Mouse (Mus musculus) brain, adult 2 months (tissue): Measurements from ENCODE around the gene Med9.
A peak's percentile ranks its signal among the peaks of the same experiment; 100 is the strongest.
"Not testable (repeated sequence)": the region's sequence is repeated elsewhere in the genome, so short reads cannot be mapped to it uniquely, and the experiment has no call there.

ENCODE experiments used
- DNase-seq: peaks from one replicate; pipeline ENCODE4 v3.0.0; 2011; ENCODE audit warnings: low read depth, low spot score

Gene Med9

DNA sequence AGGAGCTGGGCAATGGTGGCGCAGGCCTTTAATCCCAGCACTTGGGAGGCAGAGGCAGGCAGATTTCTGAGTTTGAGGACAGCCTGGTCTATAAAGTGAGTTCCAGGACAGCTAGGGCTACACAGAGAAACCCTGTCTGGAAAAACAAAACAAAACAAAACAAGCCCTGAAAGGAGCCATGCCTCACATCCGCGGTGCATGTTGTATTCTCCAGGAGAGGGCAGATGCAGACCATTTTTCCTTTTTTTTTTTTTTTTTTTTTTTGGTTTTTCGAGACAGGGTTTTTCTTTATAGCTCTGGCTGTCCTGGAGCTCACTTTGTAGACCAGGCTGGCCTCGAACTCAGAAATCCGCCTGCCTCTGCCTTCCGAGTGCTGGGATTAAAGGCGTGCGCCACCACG lies 3.2 kb upstream of the Med9 start:
- DNase-seq, result not testable (repeated sequence)

DNA sequence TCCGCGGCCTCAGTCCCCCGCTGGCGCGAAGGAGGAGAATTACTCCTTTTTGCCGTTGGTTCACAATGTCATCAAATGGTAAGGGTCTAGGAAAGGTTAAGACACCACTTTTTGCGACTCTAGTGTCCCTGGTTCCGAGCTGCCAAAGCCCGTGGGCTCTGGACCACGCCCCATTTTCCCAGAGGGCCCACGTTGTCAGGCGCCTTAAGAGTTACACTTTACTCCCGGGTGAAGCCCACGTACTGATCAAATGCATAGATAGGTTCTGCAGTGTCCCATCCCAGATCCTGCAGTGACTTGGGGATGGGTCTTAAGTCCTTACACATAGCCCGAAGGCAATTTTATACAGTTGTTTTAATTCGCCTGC lies 378 bp downstream of the Med9 start:
- no peak for DNase-seq

DNA sequence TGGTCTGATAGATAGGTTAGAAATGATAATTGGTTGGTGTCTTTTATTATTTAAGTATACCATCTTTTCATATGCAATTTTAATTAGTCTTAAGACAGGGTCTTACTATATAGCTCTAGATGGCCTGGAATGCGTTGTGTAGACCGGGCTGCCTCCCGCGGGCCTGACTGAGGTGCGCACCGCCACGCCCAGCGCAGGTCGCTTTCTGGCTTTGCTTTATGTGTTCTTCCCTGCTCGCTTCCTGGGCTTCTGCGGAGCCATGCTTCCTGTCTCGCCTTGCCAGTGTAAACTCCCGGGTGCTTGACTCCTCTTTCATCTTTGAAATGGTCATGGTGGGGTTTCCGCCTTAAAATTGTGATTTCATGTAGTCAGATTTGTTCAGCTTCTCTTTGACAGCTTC lies 4.9 kb downstream of the Med9 start:
- no peak for DNase-seq

DNA sequence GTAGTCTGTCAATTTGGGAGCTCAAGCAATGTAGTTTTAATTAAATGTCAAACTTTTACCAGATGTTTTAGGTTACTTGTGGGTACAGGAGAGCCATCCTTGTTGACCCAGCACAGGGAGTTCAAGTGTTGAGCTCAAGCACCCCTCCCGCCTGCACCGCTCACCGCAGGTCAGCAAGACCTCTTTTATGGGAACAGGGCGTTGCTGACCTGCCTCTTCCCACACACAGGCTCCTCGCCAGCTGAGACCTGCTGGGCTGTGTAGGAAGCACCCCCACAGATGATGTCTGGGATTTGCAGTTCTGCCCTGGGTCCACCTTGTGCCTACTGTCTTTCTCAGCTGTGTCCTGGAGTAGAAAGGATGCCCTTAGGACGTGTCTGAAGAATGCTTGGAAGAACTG lies 8.7 kb downstream of the Med9 start:
- no peak for DNase-seq

DNA sequence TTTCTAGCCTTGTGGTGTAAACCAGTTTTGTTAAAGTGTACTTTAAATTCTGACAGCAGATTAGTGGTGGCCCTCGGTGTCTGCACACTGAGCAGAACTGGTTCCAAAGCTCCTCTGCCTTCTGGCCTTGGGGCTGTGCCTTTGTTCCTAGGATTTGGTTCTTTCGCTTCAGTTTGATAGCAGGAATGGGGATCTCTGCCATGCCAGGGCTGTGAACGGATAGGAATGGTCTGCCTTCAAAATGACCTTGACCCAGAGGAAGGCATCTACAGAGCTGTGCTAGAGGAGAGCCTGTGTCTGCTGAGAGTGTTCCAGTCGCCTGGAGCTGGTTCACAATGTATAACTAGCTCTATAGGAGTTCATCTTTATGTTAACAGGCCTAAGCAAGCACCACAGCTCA lies 11.4 kb downstream of the Med9 start:
- no peak for DNase-seq

DNA sequence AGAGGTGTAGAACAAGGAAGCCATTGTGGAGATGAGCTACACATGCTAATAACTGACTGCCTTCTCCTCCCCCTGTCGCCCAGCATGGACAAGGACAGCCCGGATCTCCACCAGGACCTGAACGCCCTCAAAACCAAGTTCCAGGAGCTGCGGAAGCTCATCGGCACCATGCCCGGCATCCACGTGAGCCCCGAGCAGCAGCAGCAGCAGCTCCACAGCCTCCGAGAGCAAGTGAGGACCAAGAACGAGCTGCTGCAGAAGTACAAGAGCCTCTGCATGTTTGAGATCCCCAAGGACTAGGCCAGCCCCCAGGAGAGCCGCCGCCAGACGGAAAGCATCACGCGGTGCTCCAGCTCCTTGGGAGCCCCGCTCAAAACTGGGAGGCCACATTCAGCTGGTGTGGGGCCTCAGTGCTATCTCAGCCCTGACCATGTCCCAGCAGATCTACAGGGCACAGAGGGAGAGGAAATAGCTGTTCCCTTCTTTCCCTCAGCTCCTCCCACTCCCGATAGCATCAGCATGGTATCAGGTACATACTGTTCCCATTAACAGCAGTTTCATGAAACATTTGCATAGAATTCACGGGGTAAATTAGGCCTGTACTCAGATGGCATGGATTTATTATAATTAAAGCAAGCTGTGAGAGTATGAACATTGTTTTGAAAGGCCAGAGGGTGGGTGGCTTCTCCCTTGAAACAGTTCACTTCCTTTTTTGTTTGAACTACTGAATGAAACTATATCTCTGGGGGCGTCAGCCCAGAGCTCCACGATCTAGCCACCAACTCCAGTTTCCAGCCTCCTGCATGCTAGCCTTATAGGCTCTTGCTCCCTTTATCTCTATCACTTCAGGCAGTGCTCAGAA lies 12.7 kb downstream of the Med9 start:
- peak; percentile 70 for DNase-seq

DNA sequence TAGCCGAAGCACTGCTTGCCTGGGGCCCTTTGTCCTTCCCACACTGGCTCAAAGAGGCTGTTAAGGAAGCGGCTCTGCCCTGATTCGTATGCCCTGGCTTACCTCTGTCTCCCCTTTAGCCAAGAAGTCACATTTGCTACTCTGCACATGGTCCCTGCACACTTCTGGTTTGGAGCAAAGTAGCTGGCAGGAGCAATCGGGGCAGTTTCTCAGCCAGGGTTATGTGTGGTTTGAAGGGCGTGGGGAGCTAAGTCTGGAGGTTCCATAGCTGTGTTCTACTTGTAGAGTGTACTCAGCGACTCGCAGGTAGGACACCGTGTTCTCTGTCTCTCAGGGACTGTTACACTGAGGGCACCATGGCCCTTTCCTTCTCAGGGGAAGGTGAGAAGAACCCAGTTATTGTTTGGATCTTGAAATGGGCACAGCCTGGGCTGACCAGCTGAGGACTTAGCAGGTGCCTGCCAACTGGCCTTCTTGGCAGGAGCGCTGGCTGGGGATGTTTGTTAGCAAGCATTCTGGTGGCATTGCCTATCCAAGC lies 13.4 kb downstream of the Med9 start:
- no peak for DNase-seq

DNA sequence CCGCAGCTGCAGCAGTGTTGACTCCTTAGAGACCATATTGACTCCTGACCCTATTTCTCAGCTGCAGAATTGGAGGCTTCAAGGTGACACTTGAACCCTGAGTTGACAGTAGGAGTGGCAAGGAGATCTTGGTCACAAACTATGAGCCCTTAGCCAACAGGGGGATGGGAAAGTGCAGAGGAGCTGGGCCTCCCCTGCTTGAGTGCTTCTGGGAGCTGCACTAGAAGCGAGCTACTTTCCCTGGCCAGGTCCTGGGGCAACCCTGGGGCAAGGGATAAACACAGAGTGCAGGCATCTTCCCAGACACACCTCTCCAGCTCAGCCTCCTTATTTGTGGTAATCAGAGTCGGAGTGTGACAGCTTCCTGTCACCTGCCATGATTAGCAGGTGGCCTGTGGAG lies 14.6 kb downstream of the Med9 start:
- no peak for DNase-seq

DNA sequence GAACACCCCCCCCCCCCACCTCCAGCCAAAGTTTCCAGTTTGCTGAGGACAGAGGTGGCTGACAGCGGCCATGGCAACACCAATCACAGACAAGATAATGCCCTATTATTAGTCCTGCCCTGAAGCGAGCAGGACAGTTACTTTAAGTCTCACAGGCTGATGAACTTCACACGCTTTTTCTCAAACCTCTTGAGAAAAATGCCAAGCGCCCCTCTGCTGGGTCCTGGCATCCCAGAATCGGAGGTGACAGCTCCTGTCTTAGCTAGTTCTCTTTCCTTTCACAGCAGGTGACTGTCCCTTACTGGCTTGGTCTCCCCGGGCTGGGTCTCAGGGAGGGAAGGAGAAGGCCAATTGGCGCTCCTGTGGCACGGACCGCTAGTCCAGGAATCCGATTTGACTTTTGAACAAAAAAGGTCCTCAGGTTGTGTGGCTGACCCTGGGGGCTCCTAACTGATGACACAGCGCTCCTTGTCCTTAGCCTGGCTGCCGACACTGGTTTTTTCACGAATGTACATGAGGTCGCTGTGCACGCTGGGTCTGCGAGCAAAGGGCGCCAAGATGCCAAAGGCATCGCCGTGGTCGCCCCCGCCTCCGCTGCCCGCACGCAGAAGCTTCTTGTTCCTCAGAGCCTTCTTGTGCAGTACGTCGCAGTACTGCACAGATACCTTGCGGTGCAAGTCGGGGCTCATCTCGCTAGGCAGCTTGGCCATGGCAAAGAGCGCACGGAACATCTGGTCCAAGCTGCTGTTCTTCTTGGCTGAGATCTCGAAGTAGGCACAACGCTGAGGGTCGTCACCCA lies 15.6 kb downstream of the Med9 start:
- no peak for DNase-seq

DNA sequence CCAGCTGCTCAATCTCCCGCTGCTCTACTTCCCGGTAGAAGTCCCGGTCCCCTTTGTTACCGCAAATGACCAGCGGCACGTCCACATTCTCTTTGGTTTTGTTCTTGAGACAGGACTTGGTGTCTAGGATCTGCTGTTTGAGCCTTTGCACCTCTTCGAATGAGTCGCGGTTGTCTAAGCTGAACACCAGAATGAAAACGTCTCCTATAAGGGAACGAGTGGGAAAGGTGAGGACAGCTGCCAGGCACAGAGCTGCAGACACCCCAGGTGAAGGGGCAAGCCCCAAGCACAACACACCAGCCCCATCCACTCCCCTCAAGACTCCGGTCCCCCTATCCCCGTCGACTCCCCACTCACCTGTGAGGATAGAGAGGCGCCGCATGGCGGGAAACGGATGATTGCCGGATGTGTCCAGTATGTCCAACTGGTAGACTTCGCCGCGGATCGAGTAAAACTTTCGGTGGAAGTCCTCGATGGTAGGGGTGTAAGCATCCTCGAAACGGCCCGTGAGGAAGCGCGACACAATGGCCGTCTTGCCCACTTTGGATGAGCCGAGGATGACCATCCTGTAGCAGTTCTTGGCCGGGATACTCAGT lies 16.3 kb downstream of the Med9 start:
- DNase-seq, result no peak

DNA sequence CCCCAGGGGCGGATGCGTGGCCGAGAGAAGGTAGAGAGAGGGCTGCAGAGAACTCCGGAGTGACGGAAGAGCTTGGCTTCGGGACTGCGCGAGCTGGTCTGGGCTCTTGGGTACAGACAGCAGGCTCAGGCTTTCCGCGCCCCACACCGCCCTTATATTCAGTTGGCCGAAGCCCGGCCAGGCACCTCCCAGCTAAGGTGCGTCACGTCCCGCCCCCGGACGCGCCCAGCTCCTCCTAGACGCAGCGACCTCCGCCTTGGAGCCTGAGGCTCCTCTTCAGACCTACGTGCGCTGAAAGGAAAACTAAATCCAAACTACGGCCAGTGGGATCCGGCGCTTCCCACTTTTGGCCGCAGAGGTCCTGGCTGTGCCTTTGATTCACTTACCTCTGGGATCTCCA lies 16.8 kb downstream of the Med9 start, which contains the start of gene Rasd1:
Gene Rasd1, minus strand, starts transcription at position 127 of the 400 bp plus-strand sequence.
- peak; percentile 93 for DNase-seq

DNA sequence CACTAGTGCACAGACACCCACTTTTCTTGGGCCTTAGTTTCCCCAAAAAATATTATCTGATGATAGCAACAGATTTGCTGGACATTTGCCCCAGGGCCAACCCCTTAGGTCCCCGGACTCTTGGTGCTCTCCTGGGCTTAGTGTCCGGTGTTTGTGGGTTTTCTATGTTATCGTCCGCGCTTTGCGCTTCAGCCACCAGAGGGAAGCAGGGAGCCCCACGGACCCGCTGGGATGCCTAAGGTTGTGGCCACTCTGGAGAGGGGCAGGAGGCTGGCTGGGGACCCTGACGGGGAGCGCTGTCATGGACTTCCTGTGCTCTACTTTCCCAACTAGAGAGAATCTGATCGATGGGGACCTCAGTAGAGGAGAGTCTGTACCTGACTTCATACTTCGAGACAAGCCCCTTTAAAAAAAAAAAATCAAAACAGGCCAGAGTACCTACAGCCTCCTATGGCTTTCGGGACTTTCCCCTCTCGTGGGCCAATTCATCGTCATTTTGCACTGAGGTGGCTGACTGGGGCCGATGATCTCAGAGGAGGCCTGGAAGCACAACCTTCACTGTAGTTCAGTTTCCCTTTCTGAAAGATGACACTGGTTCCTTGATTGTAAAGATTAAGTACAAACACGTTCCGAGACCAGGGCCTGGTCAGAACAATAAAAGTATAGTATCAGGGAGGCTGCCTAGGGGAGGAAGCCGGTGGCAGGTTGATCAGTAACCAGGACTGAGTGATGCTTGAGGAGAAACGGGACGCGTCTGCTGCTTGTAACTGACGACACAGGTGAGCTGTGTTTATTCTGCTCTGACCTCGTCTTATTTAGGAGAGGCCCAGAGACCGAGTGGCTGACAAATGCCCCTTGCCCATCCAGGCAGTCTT lies 17.5 kb downstream of the Med9 start:
- peak; percentile 76 for DNase-seq

DNA sequence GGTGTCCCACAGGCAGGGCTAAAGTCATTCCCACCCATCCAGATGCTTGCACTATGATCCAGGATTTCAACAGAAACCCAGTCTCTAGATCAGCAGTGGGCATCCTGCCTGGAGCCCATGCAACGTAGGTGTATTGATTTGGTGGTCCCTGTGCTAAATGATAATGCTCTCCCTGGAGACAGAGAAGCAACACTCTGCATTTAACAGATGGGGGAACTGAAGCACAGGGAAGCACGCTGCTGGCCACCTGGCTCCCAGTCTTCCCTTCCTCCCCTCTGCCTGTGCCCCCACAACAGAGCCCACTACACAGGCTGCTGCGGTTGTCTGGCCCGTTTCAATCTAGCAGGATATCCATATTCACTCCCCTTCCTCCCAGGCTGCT lies 18.1 kb downstream of the Med9 start:
- DNase-seq, result no peak

DNA sequence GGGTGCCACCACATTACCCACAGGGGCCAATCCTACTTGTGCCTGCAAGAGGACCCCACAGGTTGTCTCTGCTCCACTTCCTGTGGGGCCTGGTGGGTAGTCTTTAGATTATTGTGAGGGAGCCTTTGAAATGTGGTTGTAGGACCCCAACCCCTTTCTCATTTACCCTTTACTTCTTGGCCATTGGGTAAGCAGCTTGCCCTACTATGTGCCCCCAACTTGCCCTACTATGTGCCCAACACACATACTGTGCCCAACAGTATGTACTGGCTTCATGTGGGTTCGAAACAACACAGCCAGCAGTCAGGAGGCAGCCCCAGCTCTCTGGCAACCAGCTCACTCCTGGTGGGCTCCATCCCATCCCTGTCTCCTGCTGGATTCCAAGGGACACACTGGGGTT lies 19.8 kb downstream of the Med9 start:
- no peak for DNase-seq

DNA sequence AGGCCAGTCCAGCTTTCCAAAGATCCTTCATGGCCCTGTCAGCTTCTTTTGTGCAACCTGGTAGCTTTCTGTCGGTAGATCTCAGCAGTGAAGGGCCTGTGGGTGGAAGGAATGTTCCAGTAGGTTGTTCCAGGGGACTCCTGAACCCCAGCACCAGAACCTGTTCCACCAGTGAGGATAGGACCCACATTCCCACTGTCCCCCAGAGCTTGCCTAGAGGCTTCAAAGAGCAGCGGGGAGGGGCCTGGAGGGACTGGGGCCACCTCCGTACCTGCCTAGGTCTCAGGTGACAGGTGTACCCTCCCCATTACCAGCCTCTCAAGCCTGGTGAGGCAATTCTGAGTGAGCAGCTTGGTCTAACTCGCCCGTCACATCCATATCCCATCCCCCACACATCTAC lies 22.8 kb downstream of the Med9 start:
- no peak for DNase-seq

DNA sequence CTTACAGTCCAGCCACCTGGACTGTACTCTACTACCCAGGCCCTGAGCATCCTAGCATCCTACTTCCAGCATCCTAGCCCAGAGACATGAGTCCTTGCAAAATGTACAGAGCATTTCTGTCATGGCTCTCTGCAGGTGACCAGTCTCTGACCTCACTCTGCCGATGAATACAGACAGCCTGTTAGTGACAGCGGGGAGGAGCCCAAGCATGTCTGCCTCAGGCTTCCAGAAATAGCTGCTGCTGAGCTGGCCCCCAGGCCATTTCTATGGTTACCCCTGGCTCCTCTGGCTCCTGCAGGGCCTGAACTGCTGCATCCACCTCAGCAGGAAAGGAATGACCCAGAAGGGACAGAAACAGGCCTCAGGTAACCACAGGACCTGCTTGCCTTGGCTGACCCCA lies 23.7 kb downstream of the Med9 start:
- DNase-seq, result no peak

DNA sequence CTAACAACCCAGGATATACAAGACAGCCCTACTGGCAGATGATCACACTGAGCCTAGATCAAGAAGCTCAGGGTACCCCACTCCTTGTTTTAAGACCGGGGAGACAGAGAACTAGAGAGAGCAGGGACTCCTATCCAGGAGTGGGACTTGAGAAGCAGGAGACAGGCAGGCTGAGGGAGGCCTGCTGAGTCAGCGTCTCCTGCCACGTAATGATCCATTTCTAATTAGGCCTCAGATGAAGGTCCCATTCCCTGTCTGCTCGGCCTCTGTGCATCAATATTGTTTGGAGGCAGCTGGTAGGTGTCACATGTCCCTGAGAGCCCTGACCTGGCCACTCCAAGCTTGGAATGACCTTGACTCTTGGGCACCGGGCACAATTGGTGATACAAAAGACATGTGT lies 25.4 kb downstream of the Med9 start:
- no peak for DNase-seq

DNA sequence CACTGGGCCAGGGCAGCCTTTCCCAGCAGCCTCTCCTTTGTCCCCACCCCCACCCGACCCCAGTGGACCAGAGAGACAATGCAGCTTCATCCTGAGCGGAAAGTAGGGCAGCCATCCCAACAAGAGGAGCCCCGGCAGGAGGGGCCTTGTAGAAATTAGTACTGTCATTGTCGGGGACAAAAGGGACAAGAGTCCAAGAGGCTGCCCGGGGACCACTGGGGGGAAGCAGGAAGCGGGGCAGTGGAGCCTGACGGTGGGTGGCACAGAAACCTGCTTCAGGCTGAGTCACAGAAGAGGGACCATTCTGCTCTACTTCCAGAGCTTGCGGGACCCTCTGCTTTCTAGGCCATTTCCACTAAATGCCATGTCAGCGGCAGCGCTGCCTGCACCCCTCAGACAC lies 27.2 kb downstream of the Med9 start:
- no peak for DNase-seq

DNA sequence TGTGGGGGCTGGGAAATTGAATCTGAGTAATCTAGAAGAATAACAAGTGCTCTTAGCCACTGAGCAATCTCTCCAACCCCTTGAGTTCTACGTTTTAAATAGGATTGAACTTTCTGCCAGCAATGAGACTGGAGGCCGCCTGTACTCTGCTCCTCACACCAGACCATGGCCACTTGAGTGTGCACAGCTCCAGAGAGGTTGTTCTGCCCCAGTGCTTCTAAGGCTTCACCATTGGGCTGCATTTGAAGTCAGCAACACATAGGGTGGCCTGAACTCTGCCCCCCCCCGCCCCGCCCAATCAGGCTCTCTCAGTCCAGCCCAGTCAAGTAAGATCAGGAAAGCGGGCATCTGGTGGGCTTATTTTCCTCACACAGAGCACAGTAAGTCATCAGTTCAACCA lies 29.8 kb downstream of the Med9 start:
- no peak for DNase-seq

DNA sequence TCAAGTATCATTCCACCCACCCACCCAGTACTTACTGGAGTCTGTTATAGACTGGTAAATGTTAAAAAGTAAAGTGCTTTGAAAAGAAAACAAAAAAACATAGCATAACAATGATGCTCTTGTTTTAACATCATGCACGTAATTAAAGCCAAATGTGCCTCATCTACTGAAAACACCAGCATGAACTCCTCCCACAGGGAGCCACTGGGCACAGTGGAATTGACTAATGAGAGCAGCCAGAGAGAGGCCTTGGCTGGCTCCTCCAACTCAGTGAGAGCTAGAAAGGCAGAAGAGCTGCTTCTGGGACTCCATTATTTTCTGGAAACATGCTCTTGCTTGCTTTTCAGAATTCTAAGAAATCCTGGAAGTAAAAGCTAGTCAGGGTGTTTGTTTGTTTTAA lies 41.4 kb downstream of the Med9 start:
- no peak for DNase-seq

DNA sequence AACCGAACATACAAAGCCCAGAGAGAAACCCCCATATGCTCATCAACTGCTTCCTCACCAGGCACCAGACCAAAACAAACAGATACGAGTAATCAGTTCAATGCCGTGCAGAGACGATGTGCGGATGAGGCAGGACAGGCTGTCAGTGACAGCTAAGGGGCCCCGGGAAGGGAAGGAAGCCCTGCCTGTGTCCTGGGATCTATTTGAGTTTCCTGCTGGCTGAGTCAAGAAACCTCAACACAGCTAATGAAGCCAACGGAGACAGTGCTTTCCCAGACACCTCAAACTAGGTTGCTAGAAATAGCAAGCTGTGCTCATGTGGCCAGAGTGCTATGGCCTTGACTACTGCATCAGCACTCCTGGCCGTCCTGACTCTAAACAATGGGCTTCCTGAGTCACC lies 43.4 kb downstream of the Med9 start:
- no peak for DNase-seq
